Mouse (Mus musculus): ENCODE data around the gene Lipk. TPM values are rescaled to one million over a fixed set of nuclear protein-coding genes. Genes with fewer than 3 reads are reported as not detected.

The Lipk gene
- not detected for polyA plus RNA-seq (2012; fragmentation: generic; extraction: Trizol)
- long read RNA-seq, experiment 1 = 0 reads
- long read RNA-seq, experiment 2 = 0 reads

DNA sequence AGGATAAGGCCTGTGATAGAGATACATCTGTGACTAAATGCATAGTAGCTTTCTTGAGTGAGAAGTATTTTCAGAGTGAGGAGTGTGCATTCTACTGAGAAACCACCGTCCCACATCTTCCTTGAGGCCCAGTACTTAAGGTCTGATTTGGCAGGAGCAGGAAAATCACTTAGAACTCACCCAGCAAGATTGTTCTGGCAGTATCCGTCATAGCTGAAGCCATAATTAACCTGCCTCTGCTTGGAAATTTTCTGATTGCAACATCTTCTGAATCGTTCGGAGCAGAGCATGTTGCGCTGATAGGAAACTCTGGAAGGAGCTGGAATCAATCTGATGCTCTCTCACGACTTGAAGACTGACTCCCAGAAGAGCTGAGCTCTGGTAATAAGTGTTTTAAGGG, at the start of gene Lipk:
TSS of gene Lipk (plus strand) at position 289 of the 400 bp plus-strand sequence.
- Histone ChIP-seq H3K36me3 (ENCODE audit: control insufficient read depth, insufficient read depth) (no peaks in the 10 kb centered on the region), H3K27me3 (ENCODE audit: control insufficient read depth, insufficient read depth, insufficient read length) (no peaks in the 10 kb centered on the region), H3ac (ENCODE audit: control insufficient read depth, insufficient read length, low read depth) (no peak within 1 kb of the TSS), H3K4me3 (ENCODE audit: insufficient read depth, poor library complexity, severe bottlenecking) (no peak within 1 kb of the TSS), H3K79me2 (ENCODE audit: control insufficient read depth, insufficient read depth) (no peaks in the 10 kb centered on the region), H3K79me3 (ENCODE audit: low read depth) (no peaks in the 10 kb centered on the region)
- no peak for TF ChIP-seq CTCF (IDR thresholded peaks at IDR 0.05; ENCODE audit: control insufficient read depth, insufficient read depth, insufficient read length)
- TF ChIP-seq MYOG (IDR thresholded peaks at IDR 0.05; ENCODE audit: control insufficient read depth, extremely low read depth, insufficient read length) = no peak
- no peak for TF ChIP-seq USF1 (IDR thresholded peaks at IDR 0.05; ENCODE audit: low read depth)
- TF ChIP-seq MAX (IDR thresholded peaks at IDR 0.05) = no peak
- TF ChIP-seq CEBPB (IDR thresholded peaks at IDR 0.05; ENCODE audit: low read depth) = no peak
- TF ChIP-seq FOSL1 (IDR thresholded peaks at IDR 0.05; ENCODE audit: insufficient read depth, low read length, poor library complexity, severe bottlenecking) = no peak
- no peak for TF ChIP-seq MYOD1 (IDR thresholded peaks at IDR 0.05; ENCODE audit: control insufficient read depth, insufficient read length, low read depth)

DNA sequence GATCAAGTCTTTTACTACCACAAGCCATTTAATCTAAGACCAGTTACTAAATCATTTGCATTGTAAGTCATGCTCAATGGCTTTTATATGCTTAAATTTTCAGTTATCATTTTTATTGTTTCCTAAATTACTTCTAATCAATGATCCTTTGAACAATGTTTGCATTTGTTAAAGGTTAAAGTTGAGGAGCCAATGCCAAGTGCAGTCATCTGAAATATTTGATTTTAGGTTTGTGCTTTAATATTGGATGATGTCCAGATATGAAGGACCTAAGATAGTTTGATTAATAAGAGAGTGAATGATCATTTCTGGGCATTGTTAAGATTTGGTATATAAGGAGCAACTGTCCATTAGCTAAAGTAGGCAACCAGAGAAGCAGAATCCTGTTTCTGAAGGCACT, 47.2 kb upstream of the Lipk start, which contains the start of gene Lipf:
TSS of gene Lipf (plus strand) at position 301 of the 400 bp plus-strand sequence.
- no peaks in the 10 kb centered on the region for H3K79me3 ChIP-seq (ENCODE audit: low read depth)
- H3K79me2 ChIP-seq (ENCODE audit: control insufficient read depth, insufficient read depth) = no peaks in the 10 kb centered on the region
- H3ac ChIP-seq (ENCODE audit: control insufficient read depth, insufficient read length, low read depth) = no peak within 1 kb of the TSS
- H3K36me3 ChIP-seq (ENCODE audit: control insufficient read depth, insufficient read depth) = no peaks in the 10 kb centered on the region
- TF ChIP-seq FOSL1 (IDR thresholded peaks at IDR 0.05; ENCODE audit: insufficient read depth, low read length, poor library complexity, severe bottlenecking) (no peak), MAX (IDR thresholded peaks at IDR 0.05) (no peak), USF1 (IDR thresholded peaks at IDR 0.05; ENCODE audit: low read depth) (no peak), CEBPB (IDR thresholded peaks at IDR 0.05; ENCODE audit: low read depth) (no peak), MYOD1 (IDR thresholded peaks at IDR 0.05; ENCODE audit: control insufficient read depth, insufficient read length, low read depth) (no peak), MYOG (IDR thresholded peaks at IDR 0.05; ENCODE audit: control insufficient read depth, extremely low read depth, insufficient read length) (no peak), CTCF (IDR thresholded peaks at IDR 0.05; ENCODE audit: control insufficient read depth, insufficient read depth, insufficient read length) (no peak)
- H3K4me3 ChIP-seq (ENCODE audit: insufficient read depth, poor library complexity, severe bottlenecking) = no peak within 1 kb of the TSS
- H3K27me3 ChIP-seq (ENCODE audit: control insufficient read depth, insufficient read depth, insufficient read length) = no peaks in the 10 kb centered on the region

DNA sequence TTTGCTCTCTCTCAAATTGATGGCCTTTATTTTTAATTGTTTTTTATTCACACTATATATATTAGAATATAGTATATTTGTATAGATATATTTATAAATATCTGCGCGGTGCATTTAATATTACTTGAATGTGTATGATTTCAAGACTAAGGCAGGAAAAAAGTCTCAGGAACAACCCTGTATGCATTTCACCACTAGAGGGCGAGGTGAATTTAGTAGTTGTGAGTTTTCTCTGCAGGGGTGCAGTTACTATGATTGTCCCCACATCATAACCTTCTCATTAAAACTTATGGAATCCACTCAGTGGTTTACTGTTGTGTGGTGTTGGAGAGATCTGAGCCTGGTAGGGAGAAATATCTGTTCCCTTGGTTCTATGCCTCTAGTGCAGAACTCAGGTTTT, 29.1 kb upstream of the Lipk start:
- Histone ChIP-seq H3K79me3 (ENCODE audit: low read depth) (no peaks in the 10 kb centered on the region), H3K79me2 (ENCODE audit: control insufficient read depth, insufficient read depth) (no peaks in the 10 kb centered on the region), H3ac (ENCODE audit: control insufficient read depth, insufficient read length, low read depth) (no peak overlapping the region), H3K36me3 (ENCODE audit: control insufficient read depth, insufficient read depth) (no peaks in the 10 kb centered on the region), H3K4me3 (ENCODE audit: insufficient read depth, poor library complexity, severe bottlenecking) (no peak overlapping the region), H3K27me3 (ENCODE audit: control insufficient read depth, insufficient read depth, insufficient read length) (no peaks in the 10 kb centered on the region)
- TF ChIP-seq FOSL1 (IDR thresholded peaks at IDR 0.05; ENCODE audit: insufficient read depth, low read length, poor library complexity, severe bottlenecking) = no peak
- no peak for TF ChIP-seq USF1 (IDR thresholded peaks at IDR 0.05; ENCODE audit: low read depth)
- no peak for TF ChIP-seq CEBPB (IDR thresholded peaks at IDR 0.05; ENCODE audit: low read depth)
- TF ChIP-seq CTCF (IDR thresholded peaks at IDR 0.05; ENCODE audit: control insufficient read depth, insufficient read depth, insufficient read length) = no peak
- TF ChIP-seq MAX (IDR thresholded peaks at IDR 0.05) = no peak
- no peak for TF ChIP-seq MYOD1 (IDR thresholded peaks at IDR 0.05; ENCODE audit: control insufficient read depth, insufficient read length, low read depth)
- TF ChIP-seq MYOG (IDR thresholded peaks at IDR 0.05; ENCODE audit: control insufficient read depth, extremely low read depth, insufficient read length) = no peak

DNA sequence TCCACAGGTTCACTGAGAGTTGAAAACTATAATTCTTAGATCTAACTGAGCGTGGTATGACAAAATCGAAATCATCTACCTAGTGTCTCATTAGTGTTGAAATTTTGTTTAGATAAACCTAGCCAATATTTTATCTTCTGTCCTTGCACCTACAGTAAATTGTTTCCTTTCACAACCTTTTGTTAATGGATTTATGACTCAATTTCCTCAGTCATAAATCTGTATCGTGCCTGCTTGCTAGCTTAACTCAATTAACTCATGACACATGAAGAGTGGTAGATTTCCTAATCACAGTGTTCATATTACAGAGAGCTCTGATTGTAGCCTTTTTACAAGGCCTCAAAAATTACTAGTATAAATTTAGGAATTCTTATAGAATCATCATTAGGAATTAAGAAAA, 25.0 kb upstream of the Lipk start:
- Histone ChIP-seq H3ac (ENCODE audit: control insufficient read depth, insufficient read length, low read depth) (no peak overlapping the region), H3K36me3 (ENCODE audit: control insufficient read depth, insufficient read depth) (no peaks in the 10 kb centered on the region), H3K79me3 (ENCODE audit: low read depth) (no peaks in the 10 kb centered on the region), H3K4me3 (ENCODE audit: insufficient read depth, poor library complexity, severe bottlenecking) (no peak overlapping the region), H3K27me3 (ENCODE audit: control insufficient read depth, insufficient read depth, insufficient read length) (no peaks in the 10 kb centered on the region), H3K79me2 (ENCODE audit: control insufficient read depth, insufficient read depth) (no peaks in the 10 kb centered on the region)
- TF ChIP-seq FOSL1 (IDR thresholded peaks at IDR 0.05; ENCODE audit: insufficient read depth, low read length, poor library complexity, severe bottlenecking) = no peak
- TF ChIP-seq MAX (IDR thresholded peaks at IDR 0.05) = no peak
- TF ChIP-seq CTCF (IDR thresholded peaks at IDR 0.05; ENCODE audit: control insufficient read depth, insufficient read depth, insufficient read length) = no peak
- no peak for TF ChIP-seq MYOD1 (IDR thresholded peaks at IDR 0.05; ENCODE audit: control insufficient read depth, insufficient read length, low read depth)
- TF ChIP-seq CEBPB (IDR thresholded peaks at IDR 0.05; ENCODE audit: low read depth) = no peak
- no peak for TF ChIP-seq MYOG (IDR thresholded peaks at IDR 0.05; ENCODE audit: control insufficient read depth, extremely low read depth, insufficient read length)
- TF ChIP-seq USF1 (IDR thresholded peaks at IDR 0.05; ENCODE audit: low read depth) = no peak

DNA sequence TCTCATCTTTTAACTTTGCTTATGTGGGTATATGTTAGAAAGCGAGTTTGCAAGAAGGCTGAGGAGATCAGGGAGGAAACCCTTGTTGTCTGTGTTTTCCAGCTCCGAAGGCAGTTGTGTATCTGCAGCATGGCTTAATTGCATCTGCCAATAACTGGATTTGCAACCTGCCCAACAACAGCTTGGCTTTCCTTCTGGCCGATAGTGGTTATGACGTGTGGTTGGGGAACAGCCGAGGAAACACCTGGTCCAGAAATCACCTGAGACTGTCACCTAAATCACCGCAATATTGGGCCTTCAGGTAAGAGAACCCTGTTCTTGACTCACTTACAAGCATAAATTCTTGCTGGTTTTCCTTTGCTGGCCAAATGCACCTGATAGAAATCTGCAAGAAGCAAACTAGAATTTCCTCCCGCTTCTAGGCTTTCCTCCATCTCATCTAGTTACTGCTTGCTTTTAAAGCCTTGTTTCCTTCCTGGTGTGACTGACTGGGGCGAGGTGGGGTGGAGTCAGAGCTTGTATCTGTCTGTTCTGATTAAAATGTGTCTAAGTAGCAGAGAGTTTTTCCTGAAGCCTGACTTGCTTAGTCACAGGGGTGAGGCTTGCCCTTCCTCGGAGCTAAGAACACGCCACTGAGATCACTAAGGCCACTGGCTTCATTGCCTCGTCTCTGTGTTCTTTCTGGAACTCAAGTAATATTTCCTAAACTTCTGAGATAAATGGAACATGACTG, 13.5 kb downstream of the Lipk start:
- no peak for TF ChIP-seq FOSL1 (IDR thresholded peaks at IDR 0.05; ENCODE audit: insufficient read depth, low read length, poor library complexity, severe bottlenecking)
- TF ChIP-seq MYOG (IDR thresholded peaks at IDR 0.05; ENCODE audit: control insufficient read depth, extremely low read depth, insufficient read length) = no peak
- TF ChIP-seq MYOD1 (IDR thresholded peaks at IDR 0.05; ENCODE audit: control insufficient read depth, insufficient read length, low read depth) = no peak
- no peak for TF ChIP-seq CTCF (IDR thresholded peaks at IDR 0.05; ENCODE audit: control insufficient read depth, insufficient read depth, insufficient read length)
- TF ChIP-seq USF1 (IDR thresholded peaks at IDR 0.05; ENCODE audit: low read depth) = no peak
- no peak for TF ChIP-seq MAX (IDR thresholded peaks at IDR 0.05)
- TF ChIP-seq CEBPB (IDR thresholded peaks at IDR 0.05; ENCODE audit: low read depth) = no peak
- no peak overlapping the region for H3K4me3 ChIP-seq (ENCODE audit: insufficient read depth, poor library complexity, severe bottlenecking)
- no peaks in the 10 kb centered on the region for H3K27me3 ChIP-seq (ENCODE audit: control insufficient read depth, insufficient read depth, insufficient read length)
- no peaks in the 10 kb centered on the region for H3K36me3 ChIP-seq (ENCODE audit: control insufficient read depth, insufficient read depth)
- H3K79me2 ChIP-seq (ENCODE audit: control insufficient read depth, insufficient read depth) = no peaks in the 10 kb centered on the region
- no peak overlapping the region for H3ac ChIP-seq (ENCODE audit: control insufficient read depth, insufficient read length, low read depth)
- H3K79me3 ChIP-seq (ENCODE audit: low read depth) = no peaks in the 10 kb centered on the region

All from C2C12 (cell line).